Mouse (Mus musculus): ENCODE data around the gene Rhox2e.
"Not testable (repeated sequence)": the region's sequence is repeated elsewhere in the genome, so short reads cannot be mapped to it uniquely, and the experiment has no call there.

The Rhox2e gene

DNA sequence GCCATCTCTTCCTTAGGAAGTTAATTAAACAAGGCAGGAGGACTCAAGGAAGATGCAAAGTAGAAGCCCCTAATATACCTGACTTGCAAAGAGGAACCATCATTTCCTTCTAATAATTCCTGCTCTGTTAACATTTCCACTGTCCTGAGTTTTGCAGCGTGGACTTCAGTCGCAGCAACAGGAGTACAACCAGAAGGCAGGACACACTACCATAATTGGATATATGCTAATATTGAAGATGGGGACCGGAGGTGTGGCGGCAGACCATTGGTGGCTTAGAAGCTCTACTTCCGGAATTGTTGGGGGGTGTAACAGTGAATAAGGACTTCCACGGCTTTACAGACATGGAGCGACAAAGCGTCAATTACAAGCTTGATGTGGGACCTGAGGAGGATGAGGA is at the start of gene Rhox2e:
Rhox2e (plus strand) TSS at position 301 of the 400 bp plus-strand sequence.
- not testable (repeated sequence) for DNase-seq (ENCODE audit: low spot score)

DNA sequence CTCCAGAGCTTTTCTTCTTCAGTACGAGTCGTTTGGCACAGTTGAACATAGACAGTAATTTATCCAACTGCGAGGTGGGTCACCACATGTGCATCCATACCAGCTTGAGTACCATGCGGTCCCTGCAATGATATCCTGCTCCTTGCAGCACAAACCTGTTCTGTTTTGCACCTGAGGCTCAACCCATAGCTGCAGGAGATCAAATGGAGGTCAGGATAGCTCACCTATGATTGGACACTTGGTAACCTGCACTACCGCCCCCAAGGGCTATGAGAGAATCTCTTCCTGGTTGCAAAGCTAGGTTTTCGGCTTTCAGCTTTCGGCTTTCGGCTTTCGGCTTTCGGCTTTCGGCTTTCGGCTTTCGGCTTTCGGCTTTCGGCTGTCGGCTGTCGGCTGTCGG is 16.2 kb upstream of the Rhox2e start, which contains the start of gene Rhox4d:
Rhox4d (plus strand) TSS at position 301 of the 400 bp plus-strand sequence.
- not testable (repeated sequence) for DNase-seq (ENCODE audit: low spot score)

DNA sequence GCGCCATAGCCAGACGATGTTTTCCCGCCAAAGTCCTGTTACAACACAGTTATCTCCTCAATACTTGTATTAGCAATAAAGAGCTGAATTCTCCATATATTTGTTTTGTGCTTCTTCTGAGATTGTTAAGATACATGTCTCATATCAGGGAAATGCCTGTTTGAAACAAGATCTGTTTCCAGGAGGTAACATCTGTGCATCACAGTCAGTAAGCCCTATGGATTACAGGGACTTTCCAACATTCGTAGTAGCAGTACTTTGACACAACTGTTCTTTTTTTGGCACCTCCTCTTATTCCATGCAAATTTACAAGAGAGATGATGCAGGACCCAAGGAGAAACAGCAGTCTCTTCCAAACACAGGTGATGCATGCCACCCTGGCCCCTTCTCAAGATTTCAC is 11.5 kb downstream of the Rhox2e start, which contains the start of gene Rhox3e:
Rhox3e (plus strand) TSS at position 301 of the 400 bp plus-strand sequence.
- not testable (repeated sequence) for DNase-seq (ENCODE audit: low spot score)

DNA sequence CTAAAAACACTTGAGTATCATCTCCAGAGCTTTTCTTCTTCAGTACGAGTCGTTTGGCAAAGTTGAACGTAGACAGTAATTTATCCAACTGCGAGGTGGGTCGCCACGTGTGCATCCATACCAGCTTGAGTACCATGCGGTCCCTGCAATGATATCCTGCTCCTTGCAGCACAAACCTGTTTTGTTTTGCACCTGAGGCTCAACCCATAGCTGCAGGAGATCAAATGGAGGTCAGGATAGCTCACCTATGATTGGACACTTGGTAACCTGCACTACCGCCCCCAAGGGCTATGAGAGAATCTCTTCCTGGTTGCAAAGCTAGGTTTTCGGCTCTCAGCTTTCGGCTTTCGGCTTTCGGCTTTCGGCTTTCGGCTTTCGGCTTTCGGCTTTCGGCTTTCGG is 26.9 kb downstream of the Rhox2e start, which contains the start of gene Rhox4e:
Rhox4e (plus strand) TSS at position 301 of the 400 bp plus-strand sequence.
- not testable (repeated sequence) for DNase-seq (ENCODE audit: low spot score)

DNA sequence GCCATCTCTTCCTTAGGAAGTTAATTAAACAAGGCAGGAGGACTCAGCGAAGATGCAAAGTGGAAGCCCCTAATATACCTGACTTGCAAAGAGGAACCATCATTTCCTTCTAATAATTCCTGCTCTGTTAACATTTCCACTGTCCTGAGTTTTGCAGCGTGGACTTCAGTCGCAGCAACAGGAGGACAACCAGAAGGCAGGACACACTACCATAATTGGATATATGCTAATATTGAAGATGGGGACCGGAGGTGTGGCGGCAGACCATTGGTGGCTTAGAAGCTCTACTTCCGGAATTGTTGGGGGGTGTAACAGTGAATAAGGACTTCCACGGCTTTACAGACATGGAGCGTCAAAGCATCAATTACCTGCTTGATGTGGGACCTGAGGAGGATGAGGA is 40.9 kb downstream of the Rhox2e start, which contains the start of gene Rhox2f:
Rhox2f (plus strand) TSS at position 301 of the 400 bp plus-strand sequence.
- DNase-seq (ENCODE audit: low spot score), result not testable (repeated sequence)

DNA sequence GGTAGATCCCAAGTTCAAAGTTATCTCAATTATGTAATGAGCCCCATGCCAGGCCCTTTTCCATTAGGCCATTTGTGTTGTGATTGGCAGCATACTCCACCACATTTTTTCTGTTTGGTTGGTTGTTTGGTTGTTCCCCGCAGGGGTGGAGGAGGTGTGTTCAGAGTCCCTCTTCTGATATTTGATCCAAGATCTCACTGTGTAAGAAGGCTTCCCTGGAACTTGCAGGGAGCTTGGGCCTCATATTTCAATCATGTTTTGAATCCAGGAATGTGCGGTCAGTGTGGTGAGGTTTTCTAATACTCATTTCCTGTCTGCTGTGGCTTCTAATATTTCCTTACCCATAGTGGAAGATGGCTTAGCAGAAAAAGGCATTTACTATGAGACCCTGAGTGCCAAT is 42.4 kb downstream of the Rhox2e start:
- not testable (repeated sequence) for DNase-seq (ENCODE audit: low spot score)

DNA sequence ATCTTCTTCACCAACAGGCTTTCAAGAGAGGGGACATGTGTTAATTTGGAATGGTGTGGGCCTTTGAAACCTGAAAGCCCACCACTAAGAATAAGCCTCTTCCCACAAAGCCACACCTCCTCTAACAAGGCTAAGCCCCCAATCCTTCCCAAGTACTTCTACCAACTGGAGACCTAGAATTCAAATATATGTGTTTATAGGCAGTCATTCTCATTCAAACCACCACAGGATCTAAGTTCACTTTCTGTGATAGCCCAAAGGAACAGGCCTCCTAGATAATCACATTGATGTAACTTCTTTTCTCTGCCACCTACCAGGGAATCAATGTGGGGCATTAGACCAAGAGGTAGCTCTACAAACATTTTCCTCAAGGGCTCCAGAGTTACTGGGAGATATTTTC is 50.4 kb downstream of the Rhox2e start, which contains the start of gene Rhox3f:
Rhox3f (plus strand) TSS at position 301 of the 400 bp plus-strand sequence.
- DNase-seq (ENCODE audit: low spot score), result not testable (repeated sequence)
